Mouse (Mus musculus) G1E (cell line): ENCODE results near the gene Cd164.
"Not testable (repeated sequence)": the region's sequence is repeated elsewhere in the genome, so short reads cannot be mapped to it uniquely, and the experiment has no call there.

Experiments
- CTCF ChIP-seq: IDR thresholded peaks from 2 replicates; pipeline ENCODE4 v1.5.1; 2012; ENCODE audit warnings: low read depth, low read length, inconsistent platforms, mixed read lengths
- GATA2 ChIP-seq: IDR thresholded peaks from 2 replicates; pipeline ENCODE4 v1.6.1; 2012; ENCODE audit warnings: low read depth, low read length, inconsistent platforms, borderline replicate concordance
- TAL1 ChIP-seq: conservative IDR thresholded peaks from 2 replicates; pipeline ENCODE4 v1.6.1; 2012; ENCODE audit warnings: low read depth, low read length, inconsistent platforms, mixed read lengths

- TF ChIP-seq CTCF: peak; percentile 29; the same call in 1 of the 2 replicates
- TF ChIP-seq GATA2, TAL1: not testable (repeated sequence)
Measured at GRCm38 (mm10) chr10:41505446-41505845, 13.8 kb upstream of the Cd164 start.
